Mouse (Mus musculus): ENCODE measurements around the gene Ttyh3.

The Ttyh3 gene

GRCm38 (mm10) chr5:140571201-140571600, 77.6 kb downstream of the Ttyh3 start:
- no peak for DNase-seq
